Mouse (Mus musculus): Measurements from ENCODE around the gene Igdcc3. TPM values are rescaled to one million over a fixed set of nuclear protein-coding genes. Genes with fewer than 3 reads are reported as not detected.

Igdcc3 gene
- total and polyA plus RNA-seq, 3 experiments, result 0.21 to 0.26 TPM; not detected in 1

- in situ Hi-C loops (cut with MboI; ENCODE audit: low pct_ligation_motif_present, low pct_unique_long_range_greater_than_20kb, low sequenced_read_pairs), result no loop called here
- Histone ChIP-seq H3K4me1 (ENCODE audit: control insufficient read depth in 1 of 2, insufficient read depth in 2 of 2) (no peaks in the 10 kb centered on the region), H3K27ac (ENCODE audit: insufficient read depth, low read depth) (no peak overlapping the region), H3K36me3 (replicated peaks in 1 of 2; ENCODE audit: control insufficient read depth in 1 of 2, insufficient read depth in 1 of 2, low read length in 1 of 2) (no peaks in the 10 kb centered on the region), H3K79me2 (replicated peaks; ENCODE audit: control insufficient read depth, extremely low read depth, insufficient read depth, poor library complexity, severe bottlenecking) (no peaks in the 10 kb centered on the region), H3K9ac (ENCODE audit: insufficient read depth, low read depth) (no peak overlapping the region), H3K9me3 (replicated peaks; ENCODE audit: low read length) (peaks cover 18% of the 10 kb centered on the region), H3K4me2 (ENCODE audit: insufficient read depth, low read depth, poor library complexity, severe bottlenecking) (no peak overlapping the region), H3K4me3 (replicated peaks in 1 of 3; ENCODE audit: low read depth in 2 of 3, low read length in 2 of 3, poor library complexity in 1 of 3) (no peak overlapping the region), H3K27me3 (replicated peaks) (no peaks in the 10 kb centered on the region)
- TF ChIP-seq CHD2 (IDR thresholded peaks at IDR 0.05; ENCODE audit: low read length) (no peak), TBP (conservative IDR thresholded peaks at IDR 0.05; ENCODE audit: low read depth, low read length) (no peak), CHD1 (IDR thresholded peaks at IDR 0.05; ENCODE audit: low read depth, low read length) (no peak), ZKSCAN1 (IDR thresholded peaks at IDR 0.05; ENCODE audit: borderline replicate concordance, low read depth, low read length) (no peak), GABPA (IDR thresholded peaks at IDR 0.05; ENCODE audit: insufficient replicate concordance, low read depth, low read length) (no peak), KAT2A (IDR thresholded peaks at IDR 0.05; ENCODE audit: insufficient replicate concordance, low read length) (no peak), NELFE (IDR thresholded peaks at IDR 0.05; ENCODE audit: low read depth, low read length) (no peak), MAFK (IDR thresholded peaks at IDR 0.05; ENCODE audit: insufficient replicate concordance, low read length) (no peak)
- dilution Hi-C loops (cut with MboI; ENCODE audit: extremely low pct_ligation_motif_present, extremely low pct_unique_long_range_greater_than_20kb, low sequenced_read_pairs), result no loop called here
- no peak for DNase-seq (ENCODE audit: extremely low read depth)
Observed at GRCm38 (mm10) chr9:65102377-65103172, 38.4 kb upstream of the Igdcc3 start.

- Histone ChIP-seq H3K4me3 (replicated peaks in 1 of 3; ENCODE audit: low read depth in 2 of 3, low read length in 2 of 3, poor library complexity in 1 of 3) (no peak overlapping the region), H3K4me2 (ENCODE audit: insufficient read depth, low read depth, poor library complexity, severe bottlenecking) (no peak overlapping the region), H3K9me3 (replicated peaks; ENCODE audit: low read length) (peaks cover 18% of the 10 kb centered on the region), H3K4me1 (ENCODE audit: control insufficient read depth in 1 of 2, insufficient read depth in 2 of 2) (no peaks in the 10 kb centered on the region), H3K36me3 (replicated peaks in 1 of 2; ENCODE audit: control insufficient read depth in 1 of 2, insufficient read depth in 1 of 2, low read length in 1 of 2) (no peaks in the 10 kb centered on the region), H3K27me3 (replicated peaks) (no peaks in the 10 kb centered on the region), H3K9ac (ENCODE audit: insufficient read depth, low read depth) (no peak overlapping the region), H3K27ac (ENCODE audit: insufficient read depth, low read depth) (no peak overlapping the region), H3K79me2 (replicated peaks; ENCODE audit: control insufficient read depth, extremely low read depth, insufficient read depth, poor library complexity, severe bottlenecking) (no peaks in the 10 kb centered on the region)
- in situ Hi-C loops (cut with MboI; ENCODE audit: low pct_ligation_motif_present, low pct_unique_long_range_greater_than_20kb, low sequenced_read_pairs) (no loop called here), dilution Hi-C loops (cut with MboI; ENCODE audit: extremely low pct_ligation_motif_present, extremely low pct_unique_long_range_greater_than_20kb, low sequenced_read_pairs) (no loop called here)
- DNase-seq (ENCODE audit: extremely low read depth), result no peak
- no peak for TF ChIP-seq IRF4 (IDR thresholded peaks at IDR 0.05; ENCODE audit: low read depth, low read length)
Observed at GRCm38 (mm10) chr9:65103173-65103752, 37.7 kb upstream of the Igdcc3 start.

- dilution Hi-C loops (cut with MboI; ENCODE audit: extremely low pct_ligation_motif_present, extremely low pct_unique_long_range_greater_than_20kb, low sequenced_read_pairs), result no loop called here
- no peak for TF ChIP-seq CHD2 (IDR thresholded peaks at IDR 0.05; ENCODE audit: low read length)
- no peak for TF ChIP-seq TBP (conservative IDR thresholded peaks at IDR 0.05; ENCODE audit: low read depth, low read length)
- no peak for TF ChIP-seq GABPA (IDR thresholded peaks at IDR 0.05; ENCODE audit: insufficient replicate concordance, low read depth, low read length)
- TF ChIP-seq JUN (IDR thresholded peaks at IDR 0.05; ENCODE audit: insufficient read depth, low read depth, low read length), result no peak
- no peak for TF ChIP-seq MXI1 (IDR thresholded peaks at IDR 0.05; ENCODE audit: low read depth, low read length)
- no peak for TF ChIP-seq ZKSCAN1 (IDR thresholded peaks at IDR 0.05; ENCODE audit: borderline replicate concordance, low read depth, low read length)
- no peak for TF ChIP-seq ZMIZ1 (IDR thresholded peaks at IDR 0.05; ENCODE audit: low read depth, low read length)
- H3K9ac ChIP-seq (ENCODE audit: insufficient read depth, low read depth), result no peak overlapping the region
- H3K9me3 ChIP-seq (replicated peaks; ENCODE audit: low read length), result peaks cover 3% of the 10 kb centered on the region
- no peaks in the 10 kb centered on the region for H3K79me2 ChIP-seq (replicated peaks; ENCODE audit: control insufficient read depth, extremely low read depth, insufficient read depth, poor library complexity, severe bottlenecking)
- H3K27me3 ChIP-seq (replicated peaks), result no peaks in the 10 kb centered on the region
- H3K27ac ChIP-seq (ENCODE audit: insufficient read depth, low read depth), result no peak overlapping the region
- no peak overlapping the region for H3K4me2 ChIP-seq (ENCODE audit: insufficient read depth, low read depth, poor library complexity, severe bottlenecking)
- DNase-seq (ENCODE audit: extremely low read depth), result no peak
- no peaks in the 10 kb centered on the region for H3K36me3 ChIP-seq (replicated peaks in 1 of 2; ENCODE audit: control insufficient read depth in 1 of 2, insufficient read depth in 1 of 2, low read length in 1 of 2)
- H3K4me3 ChIP-seq (replicated peaks in 1 of 3; ENCODE audit: low read depth in 2 of 3, low read length in 2 of 3, poor library complexity in 1 of 3), result no peak overlapping the region
- in situ Hi-C loops (cut with MboI; ENCODE audit: low pct_ligation_motif_present, low pct_unique_long_range_greater_than_20kb, low sequenced_read_pairs), result no loop called here
- peaks cover 4 to 20% of the 10 kb centered on the region in 2 experiments for H3K4me1 ChIP-seq (ENCODE audit: control insufficient read depth in 1 of 2, insufficient read depth in 2 of 2)
Observed at GRCm38 (mm10) chr9:65106821-65107220, 34.2 kb upstream of the Igdcc3 start.

All from CH12.LX (cell line).